Mouse (Mus musculus): ENCODE results near the gene Trmt61a. TPM values are rescaled to one million over a fixed set of nuclear protein-coding genes. Genes with fewer than 3 reads are reported as not detected.
"Not testable (repeated sequence)": the region's sequence is repeated elsewhere in the genome, so short reads cannot be mapped to it uniquely, and the experiment has no call there.

Trmt61a gene
- polyA plus RNA-seq (2014; fragmentation: Nextera tagmentation; extraction: Ambion mirVana) = 7.0 and 8.0 TPM in 2 replicates

GRCm38 (mm10) chr12:111677882-111678669 is at the start of gene Trmt61a:
TSS of gene Trmt61a (plus strand) at chr12:111678105.
- ATAC-seq (ENCODE audit: low FRiP score, low TSS enrichment) (peak; percentile 91), DNase-seq (peak; percentile 98)
- WGBS = under 1% methylated on average over 51 of the region's 51 CpGs
- Histone ChIP-seq H3K27me3 (ENCODE audit: control insufficient read depth, insufficient read depth, low read length) (no peaks in the 10 kb centered on the region; the same call in 1 of the 2 replicates), H3K4me1 (ENCODE audit: control insufficient read depth, insufficient read depth, low read length) (peaks cover 14% of the 10 kb centered on the region), H3K4me3 (replicated peaks; ENCODE audit: low read depth, low read length) (peak within 1 kb of the TSS; percentile 90), H3K36me3 (ENCODE audit: control insufficient read depth, insufficient read depth, low read length) (0 out of 2 replicates have a peak, but pooled peaks cover 15% of the 10 kb centered on the region), H3K27ac (replicated peaks; ENCODE audit: low read depth, low read length) (peak within 1 kb of the TSS; percentile 88), H3K9ac (replicated peaks; ENCODE audit: low read length) (peak within 1 kb of the TSS; percentile 65), H3K9me3 (ENCODE audit: control insufficient read depth, low read length) (no peaks in the 10 kb centered on the region), H3K4me2 (ENCODE audit: low read length) (peak within 1 kb of the TSS; percentile 93)

DNA sequence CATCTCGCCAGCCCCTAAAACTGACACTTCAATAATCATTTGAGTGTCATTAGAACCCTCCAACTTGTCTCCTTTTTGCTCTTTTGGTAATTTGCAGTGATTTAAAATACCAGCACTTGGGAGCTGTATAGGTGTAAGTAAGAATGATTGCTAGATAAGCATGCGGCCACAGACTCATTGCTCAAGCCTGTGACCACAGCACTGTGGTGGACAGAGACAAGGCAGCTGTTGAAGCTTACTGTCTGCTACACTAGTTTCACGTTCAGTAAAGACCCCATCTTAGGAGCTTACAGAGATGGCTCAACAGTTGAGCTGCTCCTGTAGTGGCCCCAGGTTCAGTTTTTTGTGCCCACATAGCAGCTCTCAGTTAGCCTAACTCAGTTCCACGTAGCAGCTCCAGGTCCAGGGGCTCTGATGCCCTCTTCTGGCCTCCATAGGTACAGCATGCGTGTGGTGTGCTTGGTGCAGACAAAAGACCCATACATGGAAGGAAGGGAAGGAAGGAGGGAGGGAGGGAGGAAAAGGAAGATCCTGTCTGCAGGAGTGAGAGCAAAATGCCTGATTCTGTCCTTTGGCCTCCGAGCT is 29.8 kb upstream of the Trmt61a start:
- Histone ChIP-seq H3K4me1 (ENCODE audit: control insufficient read depth, insufficient read depth, low read length) (no peaks in the 10 kb centered on the region), H3K9me3 (ENCODE audit: control insufficient read depth, low read length) (no peaks in the 10 kb centered on the region), H3K4me3 (replicated peaks; ENCODE audit: low read depth, low read length) (no peak overlapping the region), H3K9ac (replicated peaks; ENCODE audit: low read length) (no peak overlapping the region), H3K27ac (replicated peaks; ENCODE audit: low read depth, low read length) (peak overlapping the region; percentile 52; the same call in 1 of the 2 replicates), H3K27me3 (ENCODE audit: control insufficient read depth, insufficient read depth, low read length) (no peaks in the 10 kb centered on the region), H3K36me3 (ENCODE audit: control insufficient read depth, insufficient read depth, low read length) (peaks cover 85% of the 10 kb centered on the region), H3K4me2 (ENCODE audit: low read length) (no peak overlapping the region)
- peak; percentile 82 for DNase-seq
- ATAC-seq (ENCODE audit: low FRiP score, low TSS enrichment) = no peak
- WGBS = 64% methylated on average over 6 of the region's 6 CpGs

GRCm38 (mm10) chr12:111652953-111653352 is 25.0 kb upstream of the Trmt61a start:
- Histone ChIP-seq H3K9me3 (ENCODE audit: control insufficient read depth, low read length) (no peaks in the 10 kb centered on the region), H3K36me3 (ENCODE audit: control insufficient read depth, insufficient read depth, low read length) (peaks cover 72% of the 10 kb centered on the region), H3K9ac (replicated peaks; ENCODE audit: low read length) (no peak overlapping the region), H3K4me2 (ENCODE audit: low read length) (no peak overlapping the region), H3K27me3 (ENCODE audit: control insufficient read depth, insufficient read depth, low read length) (no peaks in the 10 kb centered on the region), H3K4me1 (ENCODE audit: control insufficient read depth, insufficient read depth, low read length) (no peaks in the 10 kb centered on the region), H3K27ac (replicated peaks; ENCODE audit: low read depth, low read length) (no peak overlapping the region), H3K4me3 (replicated peaks; ENCODE audit: low read depth, low read length) (no peak overlapping the region)
- ATAC-seq (ENCODE audit: low FRiP score, low TSS enrichment) (no peak), DNase-seq (no peak)
- WGBS = 93% methylated on average over 3 of the region's 3 CpGs

GRCm38 (mm10) chr12:111653434-111653833 is 24.5 kb upstream of the Trmt61a start:
- no peaks in the 10 kb centered on the region for H3K9me3 ChIP-seq (ENCODE audit: control insufficient read depth, low read length)
- ATAC-seq (ENCODE audit: low FRiP score, low TSS enrichment) = no peak
- WGBS = 30% methylated on average over 3 of the region's 3 CpGs
- no peak overlapping the region for H3K9ac ChIP-seq (replicated peaks; ENCODE audit: low read length)
- peak; percentile 84 for DNase-seq
- no peak overlapping the region for H3K4me2 ChIP-seq (ENCODE audit: low read length)
- no peaks in the 10 kb centered on the region for H3K27me3 ChIP-seq (ENCODE audit: control insufficient read depth, insufficient read depth, low read length)
- H3K36me3 ChIP-seq (ENCODE audit: control insufficient read depth, insufficient read depth, low read length) = peaks cover 70% of the 10 kb centered on the region
- H3K4me1 ChIP-seq (ENCODE audit: control insufficient read depth, insufficient read depth, low read length) = no peaks in the 10 kb centered on the region
- H3K4me3 ChIP-seq (replicated peaks; ENCODE audit: low read depth, low read length) = no peak overlapping the region
- no peak overlapping the region for H3K27ac ChIP-seq (replicated peaks; ENCODE audit: low read depth, low read length)

DNA sequence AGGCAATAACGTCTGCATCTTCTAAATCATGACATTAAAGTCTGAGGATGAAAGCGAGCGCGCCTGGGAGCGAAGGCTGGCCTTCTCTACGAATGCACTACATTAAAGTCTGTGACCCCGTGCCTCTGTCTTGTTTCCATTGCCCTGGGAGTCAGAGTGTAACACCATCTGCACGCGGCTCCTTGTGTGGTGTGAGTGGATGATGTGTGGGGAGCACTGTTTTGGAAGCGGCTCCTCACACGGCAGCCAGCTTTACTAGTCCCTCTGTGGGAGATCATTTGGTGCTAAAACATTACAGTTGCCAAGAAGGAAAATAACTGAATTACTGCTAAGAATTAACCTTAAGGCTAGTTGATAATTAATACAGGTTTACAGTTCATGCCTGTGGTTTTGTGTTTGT is 22.2 kb upstream of the Trmt61a start:
- DNase-seq (no peak), ATAC-seq (ENCODE audit: low FRiP score, low TSS enrichment) (no peak)
- H3K36me3 ChIP-seq (ENCODE audit: control insufficient read depth, insufficient read depth, low read length) = peaks cover 56% of the 10 kb centered on the region
- H3K4me2 ChIP-seq (ENCODE audit: low read length) = no peak overlapping the region
- WGBS = 95% methylated on average over 11 of the region's 11 CpGs
- H3K27me3 ChIP-seq (ENCODE audit: control insufficient read depth, insufficient read depth, low read length) = no peaks in the 10 kb centered on the region
- H3K27ac ChIP-seq (replicated peaks; ENCODE audit: low read depth, low read length) = no peak overlapping the region
- no peaks in the 10 kb centered on the region for H3K4me1 ChIP-seq (ENCODE audit: control insufficient read depth, insufficient read depth, low read length)
- H3K9me3 ChIP-seq (ENCODE audit: control insufficient read depth, low read length) = no peaks in the 10 kb centered on the region
- H3K4me3 ChIP-seq (replicated peaks; ENCODE audit: low read depth, low read length) = no peak overlapping the region
- H3K9ac ChIP-seq (replicated peaks; ENCODE audit: low read length) = no peak overlapping the region

GRCm38 (mm10) chr12:111659331-111659730 is 18.6 kb upstream of the Trmt61a start:
- Histone ChIP-seq H3K27ac (replicated peaks; ENCODE audit: low read depth, low read length) (no peak overlapping the region), H3K4me1 (ENCODE audit: control insufficient read depth, insufficient read depth, low read length) (0 out of 2 replicates have a peak, but pooled peaks cover 3% of the 10 kb centered on the region), H3K9me3 (ENCODE audit: control insufficient read depth, low read length) (no peaks in the 10 kb centered on the region), H3K4me3 (replicated peaks; ENCODE audit: low read depth, low read length) (no peak overlapping the region), H3K9ac (replicated peaks; ENCODE audit: low read length) (no peak overlapping the region), H3K27me3 (ENCODE audit: control insufficient read depth, insufficient read depth, low read length) (no peaks in the 10 kb centered on the region), H3K36me3 (ENCODE audit: control insufficient read depth, insufficient read depth, low read length) (peaks cover 34% of the 10 kb centered on the region), H3K4me2 (ENCODE audit: low read length) (no peak overlapping the region)
- no peak for ATAC-seq (ENCODE audit: low FRiP score, low TSS enrichment)
- WGBS = 97% methylated on average over 4 of the region's 4 CpGs
- DNase-seq = no peak

GRCm38 (mm10) chr12:111660628-111661027 is 17.3 kb upstream of the Trmt61a start:
- H3K4me3 ChIP-seq (replicated peaks; ENCODE audit: low read depth, low read length) = no peak overlapping the region
- H3K9ac ChIP-seq (replicated peaks; ENCODE audit: low read length) = no peak overlapping the region
- DNase-seq = no peak
- H3K9me3 ChIP-seq (ENCODE audit: control insufficient read depth, low read length) = no peaks in the 10 kb centered on the region
- 0 out of 2 replicates have a peak, but pooled peaks cover 3% of the 10 kb centered on the region for H3K4me1 ChIP-seq (ENCODE audit: control insufficient read depth, insufficient read depth, low read length)
- peaks cover 26% of the 10 kb centered on the region for H3K36me3 ChIP-seq (ENCODE audit: control insufficient read depth, insufficient read depth, low read length)
- no peaks in the 10 kb centered on the region for H3K27me3 ChIP-seq (ENCODE audit: control insufficient read depth, insufficient read depth, low read length)
- no peak overlapping the region for H3K27ac ChIP-seq (replicated peaks; ENCODE audit: low read depth, low read length)
- 70% methylated on average over 1 of the region's 1 CpGs for WGBS
- ATAC-seq (ENCODE audit: low FRiP score, low TSS enrichment) = no peak
- no peak overlapping the region for H3K4me2 ChIP-seq (ENCODE audit: low read length)

DNA sequence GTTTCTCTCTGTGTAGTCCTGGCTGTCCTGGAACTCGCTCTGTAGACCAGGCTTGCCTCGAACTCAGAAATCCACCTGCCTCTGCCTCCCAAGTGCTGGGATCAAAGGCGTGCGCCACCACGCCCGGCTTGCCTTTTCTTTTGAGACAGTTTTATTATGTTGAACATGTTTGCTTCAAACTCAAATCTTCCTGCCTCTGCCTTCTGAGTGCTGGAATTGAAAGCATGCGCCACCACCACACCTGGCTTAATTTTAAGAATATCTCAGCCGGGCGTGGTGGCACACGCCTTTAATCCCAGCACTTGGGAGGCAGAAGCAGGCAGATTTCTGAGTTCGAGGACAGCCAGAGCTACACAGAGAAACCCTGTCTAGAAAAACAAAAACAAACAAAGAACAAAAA is 16.4 kb upstream of the Trmt61a start:
- WGBS = 96% methylated on average over 11 of the region's 11 CpGs
- peaks cover 27% of the 10 kb centered on the region for H3K36me3 ChIP-seq (ENCODE audit: control insufficient read depth, insufficient read depth, low read length)
- not testable (repeated sequence) for H3K9me3 ChIP-seq (ENCODE audit: control insufficient read depth, low read length); H3K27me3 ChIP-seq (ENCODE audit: control insufficient read depth, insufficient read depth, low read length); H3K9ac ChIP-seq (replicated peaks; ENCODE audit: low read length); DNase-seq; H3K27ac ChIP-seq (replicated peaks; ENCODE audit: low read depth, low read length); H3K4me2 ChIP-seq (ENCODE audit: low read length); H3K4me3 ChIP-seq (replicated peaks; ENCODE audit: low read depth, low read length); H3K4me1 ChIP-seq (ENCODE audit: control insufficient read depth, insufficient read depth, low read length); ATAC-seq (ENCODE audit: low FRiP score, low TSS enrichment)

All from midbrain, embryonic 14.5 days (tissue).